Mouse (Mus musculus): ENCODE results near the gene Gmcl1.

Gene Gmcl1

DNA sequence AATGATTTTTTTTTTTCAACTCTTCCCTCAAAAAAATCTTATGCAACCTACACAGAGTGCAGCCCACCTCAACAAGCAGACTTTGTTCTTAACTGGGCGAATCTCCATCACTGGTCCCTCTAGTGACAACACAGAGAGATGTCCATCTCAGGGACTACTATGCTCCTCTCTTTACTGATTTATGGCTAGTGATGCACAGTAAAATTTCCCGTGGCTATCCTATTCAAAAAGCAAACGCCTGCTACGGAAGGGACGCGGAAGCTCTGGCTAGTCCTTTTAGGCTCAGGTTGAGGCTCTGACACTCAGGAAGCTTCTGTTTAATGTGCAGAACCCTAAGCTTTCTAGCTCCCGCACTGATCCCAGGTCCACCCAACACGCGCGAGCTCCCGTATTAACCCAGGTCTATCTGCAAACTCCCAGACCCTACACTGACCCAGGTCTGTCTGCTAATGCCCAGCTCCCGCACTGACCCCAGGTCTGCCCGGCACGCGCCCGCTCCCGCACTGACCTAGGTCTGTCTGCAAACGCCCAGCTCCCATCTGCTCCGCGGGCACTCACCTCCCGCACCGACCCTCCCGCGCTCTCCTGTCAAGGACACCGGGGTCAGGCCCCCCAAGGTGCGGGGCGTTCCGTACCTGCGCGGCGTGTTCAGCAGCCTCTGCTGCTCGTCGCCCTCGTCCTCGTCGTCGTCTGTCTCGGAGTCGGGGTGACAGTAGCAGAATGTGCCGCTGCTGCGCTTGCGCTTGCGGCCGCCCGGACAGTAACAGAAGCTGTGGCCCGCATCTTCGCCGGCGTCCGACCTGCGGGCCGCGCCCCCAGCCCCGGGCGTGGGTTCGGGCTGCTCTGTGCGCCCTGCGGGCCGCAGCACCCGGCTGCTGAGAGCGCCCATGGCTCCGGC, 658 bp downstream of the Gmcl1 start:
- peak; percentile 42 for DNase-seq

GRCm38 (mm10) chr6:86728711-86729110, 4.5 kb downstream of the Gmcl1 start:
- no peak for DNase-seq

DNA sequence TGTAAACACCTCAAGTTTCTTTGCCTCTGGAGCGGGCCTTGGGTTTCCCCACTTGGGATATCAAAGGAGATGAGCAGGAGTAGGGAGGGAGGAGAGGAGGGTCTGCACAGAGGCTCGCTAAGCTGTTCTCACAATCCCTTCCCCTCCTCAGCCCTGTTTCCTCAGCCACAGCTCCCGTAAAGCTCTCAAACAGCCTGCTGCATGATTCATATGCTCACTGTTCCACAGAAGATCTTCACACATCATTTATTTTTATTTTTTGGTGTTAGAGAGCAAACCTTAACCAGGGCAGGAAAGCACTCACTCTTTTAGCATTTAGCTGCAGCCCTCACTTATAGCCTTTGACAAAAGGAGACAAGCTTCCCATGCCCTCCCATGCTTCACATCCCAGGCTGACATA, 11.2 kb downstream of the Gmcl1 start:
- DNase-seq, result no peak

- DNase-seq, result no peak
Measured at GRCm38 (mm10) chr6:86708072-86708774, 25.0 kb downstream of the Gmcl1 start.

DNA sequence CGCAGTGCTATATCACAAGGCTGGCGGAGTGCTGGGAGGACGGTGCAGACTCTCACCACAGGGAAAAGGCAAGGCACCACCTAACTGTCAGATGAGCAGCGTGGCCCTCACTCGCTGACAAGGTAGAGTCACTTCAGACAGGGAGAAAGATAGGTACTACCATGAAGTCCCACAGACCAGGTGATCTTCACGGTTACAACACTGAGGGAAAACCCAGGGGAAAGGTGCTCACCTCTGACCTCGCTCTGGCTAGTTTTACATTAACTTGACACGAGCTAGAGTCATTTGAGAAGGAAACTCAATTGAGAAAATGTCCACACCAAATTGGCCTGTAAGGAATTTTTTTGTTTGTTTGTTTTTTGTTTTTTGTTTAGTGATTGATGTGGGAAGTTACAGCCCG, 30.6 kb downstream of the Gmcl1 start:
- no peak for DNase-seq

DNA sequence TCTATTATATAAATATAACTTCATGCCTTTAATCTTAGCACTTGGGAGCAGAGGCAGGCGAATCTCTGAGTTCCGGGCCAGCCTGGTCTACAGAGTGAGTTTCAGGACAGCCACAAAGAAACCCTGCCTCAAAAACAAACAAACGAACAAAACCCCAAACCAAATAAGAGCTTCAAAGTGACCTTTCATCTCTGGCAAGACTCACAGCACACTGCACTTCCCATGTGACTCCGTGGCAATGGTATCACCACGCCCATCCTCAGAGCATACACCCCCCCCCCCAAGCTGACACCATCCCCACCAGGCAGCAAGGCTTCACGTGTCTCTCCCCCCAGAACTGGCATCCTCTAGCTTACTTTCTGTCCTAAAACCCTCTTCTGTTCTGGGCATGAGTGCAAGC, 35.3 kb downstream of the Gmcl1 start:
- DNase-seq, result no peak

DNA sequence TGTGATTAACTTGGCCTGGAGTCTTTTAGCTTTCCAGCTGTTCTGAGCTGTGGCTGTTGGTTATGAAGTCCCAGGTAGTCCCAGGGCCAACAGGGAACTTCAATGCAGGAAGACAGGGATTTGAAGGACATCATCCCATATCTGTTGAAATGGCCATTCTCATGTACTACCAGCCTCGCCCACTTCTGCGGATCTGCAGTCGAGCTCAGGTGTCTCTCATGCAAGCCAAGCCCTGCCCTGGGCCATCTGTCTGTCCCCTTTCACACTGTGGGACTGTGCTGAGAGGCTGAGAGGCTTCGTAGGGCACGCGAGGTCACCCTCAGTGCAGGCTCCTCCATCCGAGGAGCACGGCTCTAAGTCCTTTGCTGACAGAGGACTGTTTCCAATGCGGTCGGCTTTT, 37.0 kb downstream of the Gmcl1 start:
- no peak for DNase-seq

DNA sequence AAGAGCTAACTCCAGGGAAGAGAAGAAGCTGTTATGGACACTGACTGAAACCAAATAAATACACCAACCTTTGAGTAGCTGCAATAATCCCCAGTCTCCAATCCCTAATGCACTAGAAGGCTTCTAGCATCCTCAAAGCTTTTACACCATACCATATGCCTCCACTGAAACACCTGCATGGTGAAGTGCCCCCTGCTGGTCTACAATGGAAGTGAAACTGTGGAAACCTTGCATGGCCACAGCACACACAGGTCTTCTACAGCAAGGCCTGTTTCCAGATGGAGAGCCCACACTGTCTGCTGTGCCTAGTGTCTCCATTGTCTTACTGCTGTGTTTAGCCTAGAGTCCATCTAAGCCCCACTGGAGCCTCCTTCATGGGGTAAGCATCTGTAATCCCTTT, 38.7 kb downstream of the Gmcl1 start:
- no peak for DNase-seq

DNA sequence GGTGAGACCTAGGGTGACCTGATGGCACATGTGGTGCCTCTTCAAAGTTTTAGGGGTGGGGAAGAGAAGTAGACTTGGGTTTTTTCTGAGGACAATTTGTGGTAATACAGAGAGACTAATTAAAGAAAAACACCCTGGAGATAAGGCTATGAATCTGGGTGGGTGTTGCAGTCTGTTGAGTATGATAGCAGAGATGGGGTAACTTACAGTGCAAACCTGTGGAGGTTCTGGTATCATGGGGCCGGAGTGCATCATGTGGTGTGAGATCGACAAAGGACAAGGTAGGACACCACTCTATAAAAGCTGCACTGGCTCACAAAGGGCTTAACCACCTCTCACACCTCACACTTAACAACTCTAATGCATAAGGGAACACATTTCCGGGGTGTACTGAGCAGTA, 43.5 kb downstream of the Gmcl1 start:
- no peak for DNase-seq

- DNase-seq, result no peak
Measured at GRCm38 (mm10) chr6:86686971-86687370, 46.2 kb downstream of the Gmcl1 start.

DNA sequence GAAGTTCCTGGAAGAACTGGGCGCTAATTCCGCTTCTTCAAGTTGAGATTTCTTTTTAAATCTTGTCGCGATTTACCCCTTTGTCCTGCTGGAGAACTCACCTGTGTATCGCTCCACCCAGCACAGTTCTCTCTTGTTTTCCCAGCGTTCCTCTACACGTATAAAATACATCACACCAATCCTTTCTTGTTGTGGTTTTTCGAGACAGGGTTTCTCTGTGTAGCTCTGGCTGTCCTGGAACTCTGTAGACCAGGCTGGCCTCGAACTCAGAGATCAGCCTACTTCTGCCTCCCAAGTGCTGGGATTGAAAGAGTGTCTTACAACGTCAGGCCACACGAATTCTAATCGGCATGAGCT, 48.5 kb downstream of the Gmcl1 start:
- no peak for DNase-seq

DNA sequence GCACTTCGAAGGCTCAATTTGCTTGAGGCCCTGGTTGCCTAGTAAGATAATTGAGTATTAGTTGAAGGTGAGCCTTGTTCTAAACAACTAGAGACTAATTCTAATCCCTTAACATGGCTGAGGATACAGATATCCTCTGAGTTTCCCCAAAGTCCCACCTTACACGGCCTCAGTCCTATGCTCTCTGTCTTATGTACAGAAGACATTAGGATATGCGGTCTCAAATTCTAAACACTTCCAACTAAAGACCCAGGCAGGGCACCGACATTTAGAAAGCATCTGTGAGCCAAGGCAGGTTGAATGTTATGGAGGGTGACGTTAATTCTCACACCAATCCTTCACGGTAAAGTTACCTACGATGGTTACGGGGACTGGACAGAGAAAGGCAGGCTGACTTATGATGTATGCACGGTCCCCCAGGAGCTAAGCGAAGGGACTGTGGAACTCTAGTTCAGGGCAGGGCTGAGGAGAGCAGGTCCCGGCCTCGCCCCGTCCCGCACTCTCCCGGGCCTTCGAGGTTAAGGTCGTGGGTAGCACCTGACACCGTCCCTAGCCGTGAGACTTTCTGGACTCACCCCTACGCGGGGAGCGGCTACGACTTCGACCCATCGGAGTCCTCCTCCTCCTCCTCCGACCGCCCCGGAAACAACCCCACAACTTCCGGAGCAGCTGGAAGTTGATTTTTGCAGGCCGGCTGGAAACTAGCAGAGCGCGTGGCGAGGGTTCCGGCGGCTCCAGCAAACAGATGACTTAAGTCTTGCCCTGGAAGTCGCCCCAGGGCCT, 49.1 kb downstream of the Gmcl1 start, which contains the start of gene Snrnp27:
Snrnp27 (minus strand) TSS at position 651 of the 783 bp plus-strand sequence.
- peak; percentile 85 for DNase-seq

GRCm38 (mm10) chr6:86681289-86681688, 51.9 kb downstream of the Gmcl1 start:
- no peak for DNase-seq

DNA sequence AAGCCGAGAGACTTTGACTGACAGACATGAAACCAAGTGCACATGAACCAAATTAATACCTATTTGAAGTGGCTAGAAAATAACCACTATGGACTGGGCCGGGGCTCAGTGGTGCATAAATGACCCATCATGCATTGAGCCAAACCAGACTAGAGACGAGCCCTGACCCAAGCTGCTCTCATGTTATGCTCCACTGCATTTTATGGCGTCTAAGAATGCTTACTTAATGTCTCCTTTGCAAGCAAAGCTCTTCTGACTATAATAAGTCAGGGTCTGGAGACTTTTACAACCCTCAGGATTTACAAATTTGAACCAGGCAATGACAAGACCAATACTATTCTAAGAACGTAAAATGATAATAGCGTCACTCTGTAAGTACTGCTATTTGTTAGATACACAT, 54.8 kb downstream of the Gmcl1 start:
- no peak for DNase-seq

- DNase-seq, result peak; percentile 72
Measured at GRCm38 (mm10) chr6:86670873-86671272, 62.3 kb downstream of the Gmcl1 start.

DNA sequence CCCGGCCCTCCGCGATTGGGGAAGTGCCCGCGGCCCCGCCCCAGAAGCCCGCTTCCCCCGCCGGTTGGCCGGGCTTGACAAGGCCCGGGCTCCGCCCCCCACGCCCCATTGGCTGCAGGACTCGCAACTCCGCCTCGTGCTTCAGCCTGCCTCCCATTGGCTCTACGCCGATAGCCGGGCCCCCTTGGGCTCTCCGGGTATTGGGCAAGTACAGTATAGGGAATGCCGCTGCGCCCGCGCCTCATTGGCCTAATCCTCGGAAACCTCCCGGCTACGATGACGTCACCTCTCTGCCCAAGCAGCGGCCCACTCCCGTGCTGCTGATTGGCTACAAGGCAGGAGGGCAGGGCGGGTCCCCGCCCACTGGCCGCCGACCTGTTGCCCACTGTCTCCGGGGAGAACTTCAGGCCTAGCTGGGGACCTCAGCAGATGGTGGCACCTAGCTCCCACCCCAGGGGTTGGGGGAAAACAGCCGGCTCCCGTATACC, 63.9 kb downstream of the Gmcl1 start:
- peak; percentile 100 for DNase-seq

DNA sequence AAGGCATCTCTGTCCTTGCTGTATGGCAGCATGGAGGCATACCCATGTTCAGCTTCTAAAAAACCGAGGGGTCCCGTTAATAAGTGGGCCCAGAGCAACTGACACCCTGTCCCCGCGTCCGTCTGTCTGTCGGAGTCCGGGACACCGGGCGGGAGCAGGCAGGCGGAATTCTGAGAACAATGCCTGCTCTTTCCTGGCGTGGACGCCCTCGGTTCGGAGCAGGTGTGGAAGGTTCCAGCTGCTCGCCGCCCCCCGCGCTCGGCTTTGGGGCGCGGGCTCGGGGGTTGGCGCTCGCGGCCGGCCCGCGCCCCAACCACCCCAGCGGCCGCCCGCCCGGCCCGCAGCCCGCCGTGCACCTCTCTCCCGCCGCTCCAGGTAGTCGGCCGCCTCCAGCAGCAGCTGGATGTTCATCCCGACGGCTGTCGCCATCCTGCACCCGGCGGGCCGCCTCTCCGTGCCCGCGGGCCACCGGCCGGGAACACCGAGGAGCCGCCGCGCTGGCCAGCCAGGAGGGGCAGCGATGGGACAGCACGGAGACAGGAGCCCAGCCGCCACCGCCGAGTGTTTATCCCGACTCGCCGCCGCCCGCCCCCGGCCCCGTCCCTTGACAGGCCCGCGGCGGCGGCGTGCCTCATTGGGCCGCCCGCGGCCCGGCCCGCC, 64.5 kb downstream of the Gmcl1 start, which contains the start of gene Mxd1:
Mxd1 (minus strand) TSS at position 582 of the 660 bp plus-strand sequence.
- DNase-seq, result no peak

DNA sequence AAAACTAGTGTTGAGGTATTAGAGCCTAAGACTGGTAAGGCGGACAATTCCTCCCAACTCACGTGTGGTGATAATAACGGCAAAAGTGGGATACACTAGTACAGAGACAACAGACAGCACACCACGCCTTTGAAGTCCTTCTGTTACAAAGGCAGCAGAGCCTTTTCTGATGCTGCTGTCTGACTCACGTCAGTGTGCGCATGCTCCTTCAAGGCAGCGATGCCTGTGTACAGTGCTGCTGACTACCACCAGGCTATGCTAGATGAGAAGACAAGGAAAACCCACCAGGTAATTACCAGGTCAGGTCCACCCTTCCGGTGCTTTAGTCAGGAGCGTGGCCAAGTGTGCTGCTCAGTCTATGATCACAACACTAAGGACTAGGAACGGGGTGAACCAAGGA, 66.1 kb downstream of the Gmcl1 start:
- DNase-seq, result no peak

DNA sequence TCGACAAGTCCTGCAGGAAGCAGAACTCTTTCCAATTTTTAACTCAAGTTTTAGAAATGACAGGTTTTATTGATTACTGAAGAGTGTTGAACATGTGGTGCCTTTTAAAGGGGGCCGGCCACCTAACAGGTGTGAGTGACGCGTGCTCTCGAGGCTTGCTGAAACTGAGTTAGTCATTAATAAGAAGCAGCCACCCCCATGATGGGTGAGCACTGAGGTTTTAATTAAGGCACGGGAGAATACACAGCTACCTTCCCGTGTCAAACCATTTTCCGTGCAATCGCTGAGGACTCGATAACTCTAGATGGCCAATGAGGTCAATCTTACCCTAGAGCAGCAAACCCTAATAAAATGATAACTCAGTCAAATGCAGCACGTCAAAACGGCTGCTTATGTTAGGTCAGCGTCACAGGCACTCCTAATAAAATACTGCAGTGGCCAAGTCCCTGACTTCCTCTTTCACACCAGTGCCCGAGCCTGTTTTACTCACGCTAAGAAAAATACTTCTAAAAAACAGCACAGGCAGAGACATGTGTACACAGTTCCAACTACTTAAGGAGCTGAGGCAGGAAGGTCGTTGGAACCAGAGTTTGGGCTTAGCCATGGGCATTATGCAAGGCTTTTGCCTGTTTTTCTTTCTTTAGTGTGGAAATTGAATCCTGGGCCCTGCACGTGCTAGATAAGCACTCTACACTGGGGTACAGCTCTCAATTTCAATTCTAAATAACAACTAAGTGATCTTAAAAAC, 67.4 kb downstream of the Gmcl1 start:
- no peak for DNase-seq

GRCm38 (mm10) chr6:86665076-86665475, 68.1 kb downstream of the Gmcl1 start:
- DNase-seq, result no peak

- no peak for DNase-seq
Measured at GRCm38 (mm10) chr6:86660161-86660877, 72.9 kb downstream of the Gmcl1 start.

Data from layer of hippocampus, adult 9-11 months (tissue).